Mouse (Mus musculus): ENCODE data around the gene Tmem176a.
A peak's percentile ranks its signal among the peaks of the same experiment; 100 is the strongest.
"Not testable (repeated sequence)": the region's sequence is repeated elsewhere in the genome, so short reads cannot be mapped to it uniquely, and the experiment has no call there.

Tmem176a gene

GRCm38 (mm10) chr6:48842111-48842842 lies 1.6 kb downstream of the Tmem176a start:
- peak; percentile 47 for DNase-seq (ENCODE audit: low spot score)

GRCm38 (mm10) chr6:48845086-48845485 lies 4.4 kb downstream of the Tmem176a start:
- DNase-seq (ENCODE audit: low spot score) = no peak

- peak; percentile 37 for DNase-seq (ENCODE audit: low spot score)
Observed at GRCm38 (mm10) chr6:48851820-48852491, 11.2 kb downstream of the Tmem176a start.

DNA sequence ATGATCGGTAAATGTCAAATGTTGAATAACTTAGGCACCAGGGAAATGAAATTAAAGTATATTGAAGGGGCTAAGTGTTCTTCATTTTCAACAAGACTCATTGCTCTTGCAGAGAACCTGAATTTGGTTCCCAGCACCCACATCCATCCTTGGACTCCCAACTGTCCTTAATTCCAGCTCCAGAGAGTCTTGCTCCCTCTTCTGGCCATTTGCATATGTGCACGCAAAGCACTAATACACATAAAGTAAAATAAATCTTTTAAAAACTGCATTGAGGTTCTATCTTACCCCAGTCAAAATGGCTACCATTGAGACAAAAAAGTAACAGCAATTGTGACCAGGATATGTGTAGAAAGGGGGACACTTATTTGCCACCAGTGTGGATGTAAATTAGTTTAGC lies 13.4 kb downstream of the Tmem176a start:
- DNase-seq (ENCODE audit: low spot score) = no peak

DNA sequence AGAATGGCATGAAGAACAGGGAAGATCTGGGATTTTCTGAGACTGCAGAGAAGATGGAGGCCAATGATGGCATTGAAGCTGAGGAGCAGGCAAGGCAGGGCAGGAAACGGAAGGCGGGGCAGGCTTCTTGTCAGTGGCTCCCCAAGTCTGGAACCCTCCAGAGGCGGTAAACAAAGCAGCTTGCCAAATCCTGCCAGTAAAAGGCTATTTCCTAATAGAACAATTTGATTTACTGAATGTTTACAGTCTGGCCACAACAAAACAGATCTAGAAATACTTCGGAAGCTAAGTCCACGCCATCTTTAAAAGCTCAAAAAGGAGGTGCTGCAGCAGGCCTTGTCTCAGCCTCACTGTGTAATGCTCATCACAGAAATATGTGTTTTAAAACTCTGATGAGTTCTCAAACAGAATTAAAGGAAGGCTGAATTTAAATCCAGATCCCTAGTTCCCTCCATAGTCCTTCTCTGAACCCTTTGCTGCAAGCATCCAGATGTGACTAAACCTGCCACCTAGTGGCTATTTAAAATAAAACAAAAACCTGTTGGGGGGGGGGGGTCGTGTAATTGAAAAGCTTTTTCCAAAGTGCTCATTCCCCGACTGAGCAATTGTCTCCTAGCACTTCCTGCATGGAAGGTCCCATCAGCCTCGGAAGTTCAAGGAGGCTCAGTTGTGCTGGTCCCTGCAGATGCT lies 17.0 kb downstream of the Tmem176a start:
- peak; percentile 64 for DNase-seq (ENCODE audit: low spot score)

DNA sequence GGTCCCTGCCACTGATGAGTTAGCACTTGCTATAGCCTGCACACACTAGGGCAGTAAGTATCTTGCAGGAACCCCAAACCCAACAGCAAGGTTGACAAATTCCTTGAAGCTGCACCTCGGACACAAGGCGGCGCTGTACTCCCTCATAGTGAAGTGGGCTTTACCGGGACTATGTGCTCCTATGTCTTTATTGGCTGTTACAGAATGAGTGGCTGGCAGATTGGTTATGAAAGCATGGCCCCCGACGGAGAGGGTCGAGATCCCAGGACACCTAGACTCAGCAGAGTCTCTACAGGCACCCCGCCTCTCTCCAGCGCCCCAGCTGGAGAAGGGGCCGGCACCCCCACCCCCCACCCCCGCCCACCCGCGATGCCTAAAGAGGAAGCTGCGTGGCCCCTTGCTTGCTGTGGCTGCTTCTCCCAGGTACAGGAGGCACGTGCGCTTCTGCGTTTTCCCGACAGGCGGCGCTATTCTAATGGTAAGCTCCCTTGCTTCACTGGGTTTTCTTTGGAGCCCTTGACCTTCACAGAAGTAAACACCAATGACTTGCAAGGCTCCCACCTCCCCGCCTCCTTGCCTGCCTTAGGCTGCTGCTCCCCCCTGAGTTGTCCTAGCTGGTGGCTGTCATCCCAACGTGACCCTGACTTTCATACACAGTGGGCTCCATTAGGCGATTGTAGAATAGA lies 19.6 kb downstream of the Tmem176a start:
- DNase-seq (ENCODE audit: low spot score) = no peak

GRCm38 (mm10) chr6:48860851-48861250 lies 20.1 kb downstream of the Tmem176a start:
- DNase-seq (ENCODE audit: low spot score) = no peak

DNA sequence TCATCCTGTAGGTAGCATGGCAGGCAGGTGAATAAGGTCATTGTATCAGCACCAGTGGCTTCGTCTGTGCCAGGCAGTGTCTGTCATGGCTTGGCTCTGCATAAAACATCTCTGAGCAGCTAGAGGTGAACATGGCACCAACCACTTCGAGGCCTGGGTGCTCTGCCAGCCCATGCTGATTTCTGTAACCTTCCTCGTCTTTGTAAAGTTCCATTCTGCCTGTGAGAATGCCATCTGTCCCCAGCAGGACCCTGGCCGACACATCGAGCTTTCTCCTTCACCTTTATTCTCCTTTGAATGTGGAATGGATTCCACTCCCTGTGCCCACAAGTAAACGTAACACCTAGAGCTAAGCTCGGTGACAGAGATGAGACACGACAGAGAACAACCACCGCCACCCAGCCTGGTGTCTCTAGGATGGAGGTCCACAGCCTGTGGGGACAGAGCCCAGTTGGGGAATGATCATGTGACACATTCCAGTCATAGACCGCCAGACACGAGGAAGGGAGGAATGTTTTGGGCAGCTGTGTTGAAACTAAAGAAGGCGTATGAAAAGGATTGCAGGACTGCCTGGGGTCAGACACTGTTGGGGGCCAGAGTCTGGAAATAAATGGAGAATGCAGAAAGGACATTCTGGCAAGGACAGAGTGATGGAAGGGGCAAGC lies 21.0 kb downstream of the Tmem176a start:
- no peak for DNase-seq (ENCODE audit: low spot score)

- DNase-seq (ENCODE audit: low spot score) = no peak
Observed at GRCm38 (mm10) chr6:48862816-48863215, 22.1 kb downstream of the Tmem176a start.

DNA sequence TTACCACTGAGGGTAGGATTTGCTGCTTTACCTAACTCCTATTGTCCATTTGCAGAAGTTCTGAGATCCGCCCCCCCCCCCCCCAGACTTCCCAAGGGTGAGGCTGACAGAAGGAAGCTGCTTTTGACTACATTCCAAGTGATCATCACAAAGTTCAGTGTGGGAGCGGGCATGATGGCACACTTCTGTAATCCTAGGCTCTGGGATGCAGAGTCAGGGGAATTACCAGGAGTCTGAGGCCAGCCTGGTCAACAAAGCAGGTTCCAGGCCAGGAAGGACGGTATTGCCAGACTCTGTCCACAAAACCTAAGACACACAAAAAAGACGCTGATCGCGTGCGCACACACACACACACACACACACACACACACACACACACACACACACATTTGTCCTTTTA lies 22.8 kb downstream of the Tmem176a start:
- DNase-seq (ENCODE audit: low spot score) = no peak

GRCm38 (mm10) chr6:48864181-48864580 lies 23.5 kb downstream of the Tmem176a start:
- no peak for DNase-seq (ENCODE audit: low spot score)

- no peak for DNase-seq (ENCODE audit: low spot score)
Observed at GRCm38 (mm10) chr6:48864723-48865122, 24.0 kb downstream of the Tmem176a start.

GRCm38 (mm10) chr6:48865152-48865745 lies 24.5 kb downstream of the Tmem176a start:
- no peak for DNase-seq (ENCODE audit: low spot score)

- not testable (repeated sequence) for DNase-seq (ENCODE audit: low spot score)
Observed at GRCm38 (mm10) chr6:48866355-48866950, 25.7 kb downstream of the Tmem176a start.

DNA sequence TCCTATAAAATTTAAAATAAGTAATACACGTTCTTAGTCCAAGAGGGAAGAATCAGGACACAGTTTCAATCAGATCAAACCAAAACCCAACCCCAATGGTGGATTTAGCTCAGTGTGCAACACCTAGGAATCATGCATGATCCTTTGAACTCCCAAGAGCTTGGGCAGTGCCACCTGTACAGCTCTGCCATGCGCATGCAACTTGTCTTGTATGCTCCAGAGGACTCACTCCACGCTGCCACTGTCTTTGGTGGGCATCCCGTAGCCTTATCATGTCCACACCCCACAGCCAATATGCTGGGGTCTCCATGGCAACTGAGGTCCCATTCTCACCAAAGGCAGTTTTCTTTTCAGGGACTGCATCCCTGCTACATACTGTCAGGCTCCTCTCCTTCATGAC lies 26.4 kb downstream of the Tmem176a start:
- no peak for DNase-seq (ENCODE audit: low spot score)

- no peak for DNase-seq (ENCODE audit: low spot score)
Observed at GRCm38 (mm10) chr6:48869774-48870173, 29.1 kb downstream of the Tmem176a start.

GRCm38 (mm10) chr6:48872596-48872995 lies 31.9 kb downstream of the Tmem176a start, which contains the start of gene Aoc1:
Gene Aoc1, plus strand, starts transcription at chr6:48872896.
- no peak for DNase-seq (ENCODE audit: low spot score)

- no peak for DNase-seq (ENCODE audit: low spot score)
Observed at GRCm38 (mm10) chr6:48874576-48874975, 33.9 kb downstream of the Tmem176a start.

DNA sequence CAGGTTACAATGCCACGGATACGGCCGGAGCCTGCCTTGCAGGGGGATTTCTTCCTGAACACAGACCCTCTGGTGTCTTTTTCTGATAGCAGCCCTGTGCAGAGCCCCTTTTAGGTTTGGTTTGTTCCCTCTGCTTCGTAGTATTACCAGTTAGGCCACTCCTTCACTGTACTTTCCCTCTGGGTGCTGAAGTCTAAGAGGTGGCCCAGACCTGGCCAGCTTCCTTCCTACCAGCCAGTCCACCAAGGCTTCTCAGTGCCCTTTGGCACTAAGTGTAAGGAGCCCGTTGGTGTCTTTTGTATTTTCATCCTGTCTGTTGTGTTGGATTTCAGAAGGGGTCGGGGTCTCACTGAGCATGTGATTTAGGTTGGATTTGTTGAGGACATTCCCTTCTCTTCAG lies 34.8 kb downstream of the Tmem176a start:
- no peak for DNase-seq (ENCODE audit: low spot score)

GRCm38 (mm10) chr6:48876510-48877135 lies 35.9 kb downstream of the Tmem176a start:
- DNase-seq (ENCODE audit: low spot score) = no peak

DNA sequence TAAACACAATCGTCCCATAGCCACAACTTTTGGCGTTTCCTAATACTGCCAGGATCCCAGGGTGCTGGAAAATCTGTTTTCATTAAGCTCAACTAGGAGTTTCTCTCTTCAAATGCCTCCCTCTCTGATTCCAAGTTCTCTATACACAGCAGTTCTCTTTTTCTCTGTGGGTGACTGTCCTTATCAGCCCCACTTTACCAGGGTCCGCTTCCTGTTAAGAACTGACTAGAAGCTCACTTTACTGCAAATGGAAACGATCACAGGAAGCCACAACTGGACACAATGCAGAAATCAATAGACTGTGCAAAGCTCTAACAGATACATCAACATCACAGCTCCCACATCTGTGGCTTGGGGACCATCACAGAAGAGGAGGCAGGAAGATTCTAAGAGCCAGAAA lies 53.5 kb downstream of the Tmem176a start:
- no peak for DNase-seq (ENCODE audit: low spot score)
